Mouse (Mus musculus): ENCODE measurements at regions not wholly inside any gene's neighbourhood (a gene's known extent, or its start where the extent isn't known, plus 50 kb on each side); places are given as distances from the start of the nearest gene placed in this dataset.
"Not testable (repeated sequence)": the region's sequence is repeated elsewhere in the genome, so short reads cannot be mapped to it uniquely, and the experiment has no call there.

DNA sequence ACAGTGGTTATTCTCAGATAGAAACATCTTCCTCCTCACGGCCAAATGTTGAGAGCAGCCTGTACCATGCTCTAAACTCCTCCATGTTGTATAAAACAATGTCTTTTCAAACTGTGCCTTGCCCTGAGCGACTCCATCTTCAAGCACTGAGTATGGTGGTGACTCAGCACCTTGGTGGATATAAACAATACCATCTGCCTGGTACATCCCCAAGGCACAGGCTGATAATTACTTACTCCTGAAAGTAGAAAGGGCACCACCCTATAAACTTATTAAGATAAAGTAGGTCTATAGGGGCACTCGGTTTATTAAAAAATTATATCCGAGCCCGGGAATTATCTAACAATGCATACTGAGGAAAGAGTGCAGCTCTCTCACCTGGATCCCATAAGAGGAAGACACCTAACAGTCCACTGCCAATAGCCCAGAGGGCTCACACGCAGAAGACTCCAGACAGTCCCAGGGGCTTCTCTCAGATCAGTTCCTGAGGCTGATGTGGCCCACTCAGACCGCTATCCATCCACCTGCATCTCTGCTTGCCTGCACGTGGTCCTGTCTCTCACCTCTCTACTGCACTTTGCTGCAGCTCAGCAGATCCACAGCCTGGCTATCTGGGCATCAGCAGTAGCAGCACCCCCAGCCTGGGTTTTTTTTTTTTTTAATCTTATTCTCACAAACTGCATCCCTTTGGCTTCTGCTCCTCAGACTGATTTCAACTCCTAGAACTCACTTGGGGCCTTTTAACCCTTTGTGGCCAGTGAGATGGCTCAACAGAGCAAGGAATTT lies 109.7 kb upstream of the Dlg1 start:
- DNase-seq (ENCODE audit: low spot score): no peak

DNA sequence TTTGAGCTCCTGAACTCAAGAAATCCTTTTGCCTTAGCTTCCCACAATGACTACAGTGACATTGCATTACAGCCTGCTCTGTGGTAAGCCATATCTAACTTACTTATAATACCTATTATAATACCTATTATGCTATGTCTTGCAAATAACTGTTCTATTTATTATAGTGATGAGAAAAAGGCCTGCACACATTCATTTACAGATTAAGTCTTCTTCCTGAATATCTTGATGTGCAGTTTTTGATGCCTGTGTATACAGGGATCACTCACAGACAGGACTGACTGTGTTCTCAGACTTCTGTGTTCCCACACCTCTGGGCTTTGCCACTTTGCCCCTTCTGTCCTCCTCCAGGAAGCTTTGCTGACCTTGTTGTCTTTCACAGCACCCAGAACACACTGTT lies 102.8 kb upstream of the Dlg1 start:
- DNase-seq (ENCODE audit: low spot score): no peak

DNA sequence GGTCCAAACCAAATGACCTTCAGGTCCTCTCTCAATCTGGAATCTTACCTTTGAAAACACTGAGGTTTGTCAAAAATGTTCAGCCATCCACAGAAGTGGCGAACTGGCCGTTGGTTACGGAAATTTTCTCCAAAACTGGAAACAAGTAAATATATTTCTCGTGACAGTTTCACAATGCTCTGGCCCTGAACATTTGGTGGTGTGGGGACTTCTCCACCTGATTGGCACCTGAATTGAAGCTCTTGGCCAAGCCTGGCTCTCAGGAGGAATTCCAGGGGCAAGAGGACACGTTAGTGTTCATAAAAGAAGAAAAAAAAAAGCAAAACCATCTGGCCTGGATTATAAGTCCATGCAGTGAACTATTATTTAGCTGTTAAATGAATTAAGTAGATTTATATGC lies 98.3 kb upstream of the Dlg1 start:
- DNase-seq (ENCODE audit: low spot score): no peak

DNA sequence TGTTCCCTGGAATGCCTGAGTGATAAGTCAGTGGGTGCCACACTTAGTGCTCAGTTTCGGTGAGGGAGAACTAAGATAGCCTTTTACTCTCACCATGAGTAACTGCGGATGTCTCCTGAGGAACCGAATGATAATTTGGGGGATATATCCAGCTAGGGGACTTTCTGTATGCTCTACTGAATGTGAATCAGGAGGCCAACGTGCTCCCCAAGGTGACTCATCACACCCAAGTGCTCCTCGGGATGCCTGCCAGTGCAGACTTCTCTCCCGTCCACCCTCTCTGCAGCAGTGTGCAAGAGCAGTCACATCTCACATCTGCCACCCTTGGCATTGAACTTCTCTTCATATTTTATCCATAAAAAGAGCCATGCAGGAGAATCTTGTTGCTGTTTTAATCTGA lies 94.9 kb upstream of the Dlg1 start:
- DNase-seq (ENCODE audit: low spot score): no peak

DNA sequence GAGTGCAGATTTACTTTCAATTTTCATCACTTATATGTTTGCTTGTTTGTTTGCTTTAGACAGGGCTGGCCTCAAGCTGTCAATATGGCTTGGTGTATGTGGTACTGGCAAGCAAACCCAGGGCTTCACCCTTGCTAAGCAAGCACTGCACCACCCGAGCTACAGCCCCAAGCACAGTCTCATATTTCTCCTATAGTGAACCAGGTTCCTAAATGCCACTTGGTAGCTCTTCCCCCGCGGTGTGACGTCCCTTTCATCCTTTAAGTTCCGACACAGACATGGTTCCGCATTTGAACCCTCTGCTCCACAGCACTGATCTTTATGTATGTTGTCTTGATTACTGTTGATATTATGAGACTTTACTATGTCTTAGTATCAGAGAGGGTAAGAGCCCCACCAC lies 93.4 kb upstream of the Dlg1 start:
- DNase-seq (ENCODE audit: low spot score): no peak

DNA sequence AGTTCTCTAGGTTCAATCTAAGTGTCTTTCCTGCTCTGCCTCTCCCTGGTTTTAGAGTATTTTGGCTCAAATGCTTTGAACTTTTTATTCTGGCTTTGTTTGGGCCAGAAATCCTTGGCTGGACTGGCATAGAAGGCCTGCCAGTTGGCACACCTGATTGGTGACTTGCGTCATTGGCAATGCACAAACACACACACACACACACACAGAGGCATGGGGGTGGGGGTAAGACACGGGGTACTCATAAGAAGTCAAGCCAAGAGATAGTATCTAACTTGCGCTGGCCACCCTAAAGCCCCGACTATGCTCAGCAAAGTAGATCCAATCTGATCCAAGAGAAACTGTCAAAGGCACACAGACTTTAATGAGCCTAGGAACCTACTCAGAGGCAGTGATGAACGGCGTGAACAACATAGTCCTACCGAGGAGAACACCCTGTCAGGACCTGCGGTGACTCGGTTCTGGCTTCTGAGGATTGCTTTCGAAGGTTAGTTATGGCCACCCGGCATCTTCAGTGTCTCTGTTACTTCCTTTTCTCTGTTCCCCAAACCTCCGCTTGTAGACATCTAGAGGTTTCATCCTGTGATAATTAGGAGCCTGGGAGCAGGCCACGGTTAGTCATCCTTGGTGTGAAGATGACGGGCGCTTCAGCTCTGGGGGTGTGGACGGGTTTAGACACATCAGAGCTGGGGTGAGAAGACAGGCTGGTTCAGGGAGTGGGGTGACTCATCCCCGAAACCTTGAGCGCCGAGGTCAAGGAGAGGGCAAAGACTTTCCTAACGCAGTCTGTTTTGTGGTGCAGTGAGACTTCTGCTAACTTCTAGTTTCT lies 92.7 kb upstream of the Dlg1 start:
- no peak for DNase-seq (ENCODE audit: low spot score)

DNA sequence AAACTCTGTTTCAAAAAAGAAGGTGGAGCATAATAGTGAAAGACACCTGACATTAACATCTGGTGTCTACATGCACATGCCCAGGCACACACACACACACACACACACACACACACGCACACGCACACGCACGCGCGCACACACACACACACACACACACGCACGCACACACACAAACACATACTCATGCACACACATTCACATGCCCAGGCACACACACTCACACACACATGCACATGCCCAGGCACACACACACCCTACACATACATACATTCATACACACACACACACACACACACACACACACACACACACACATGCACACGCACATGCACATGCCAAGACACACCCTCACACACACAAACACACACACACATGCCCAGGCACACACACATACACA lies 89.4 kb upstream of the Dlg1 start:
- not testable (repeated sequence) for DNase-seq (ENCODE audit: low spot score)

DNA sequence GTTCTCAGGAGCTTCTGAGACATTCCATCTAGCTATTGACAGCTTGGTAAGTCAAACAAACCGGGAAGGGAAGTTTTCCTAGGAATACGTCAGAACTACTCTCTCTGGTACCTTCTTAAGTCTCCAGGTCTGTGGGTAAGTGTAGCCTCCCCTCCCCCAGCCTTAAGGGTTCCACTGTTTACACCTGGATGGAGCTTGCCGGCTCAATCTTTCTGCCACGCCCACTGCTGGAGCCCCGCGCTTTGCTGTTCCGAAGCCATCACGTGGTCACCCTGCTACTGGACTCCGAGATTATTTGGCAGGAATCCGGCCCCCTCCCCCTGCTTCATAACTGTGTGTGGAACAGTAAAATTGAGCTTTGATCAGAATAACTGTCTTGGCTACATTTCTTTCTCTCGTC lies 87.6 kb upstream of the Dlg1 start:
- not testable (repeated sequence) for DNase-seq (ENCODE audit: low spot score)

DNA sequence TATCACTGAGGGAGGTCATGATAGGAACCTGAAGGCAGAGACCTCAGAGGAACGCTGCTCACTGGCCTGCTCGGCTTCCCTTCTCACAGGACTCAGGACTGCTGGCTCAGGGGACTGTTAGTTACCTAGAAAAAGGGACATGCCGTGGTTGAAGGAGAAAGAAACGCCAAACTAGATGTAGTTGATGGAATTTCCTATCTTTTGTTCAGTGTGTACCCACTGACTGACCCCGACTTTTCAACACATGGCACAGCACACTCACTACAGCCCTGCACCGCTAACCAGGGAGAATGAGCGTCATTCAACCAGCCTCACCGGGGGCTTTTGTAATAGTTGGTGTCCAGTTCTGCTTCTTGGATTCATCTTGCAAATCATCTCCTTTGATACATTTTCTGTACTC lies 86.8 kb upstream of the Dlg1 start:
- DNase-seq (ENCODE audit: low spot score): no peak

DNA sequence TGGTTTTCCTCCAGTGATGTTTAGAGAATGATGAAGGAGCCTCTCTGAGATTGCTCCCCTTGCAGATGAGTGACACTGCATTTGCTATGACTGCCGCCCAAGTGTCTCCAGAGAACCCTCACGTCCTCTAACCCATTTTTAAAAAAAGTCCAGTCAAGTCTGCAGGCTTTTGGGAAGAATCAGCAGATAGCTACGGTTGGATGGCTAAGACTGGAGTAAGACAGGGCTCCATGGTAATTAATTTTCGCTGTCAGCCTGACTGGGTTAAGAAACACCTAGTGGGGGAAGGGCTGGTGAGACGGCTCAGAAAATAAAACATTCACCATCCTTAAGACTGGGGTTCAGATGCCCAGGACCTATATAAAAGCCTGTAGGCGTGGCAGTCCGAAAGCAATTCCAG lies 85.9 kb upstream of the Dlg1 start:
- no peak for DNase-seq (ENCODE audit: low spot score)

DNA sequence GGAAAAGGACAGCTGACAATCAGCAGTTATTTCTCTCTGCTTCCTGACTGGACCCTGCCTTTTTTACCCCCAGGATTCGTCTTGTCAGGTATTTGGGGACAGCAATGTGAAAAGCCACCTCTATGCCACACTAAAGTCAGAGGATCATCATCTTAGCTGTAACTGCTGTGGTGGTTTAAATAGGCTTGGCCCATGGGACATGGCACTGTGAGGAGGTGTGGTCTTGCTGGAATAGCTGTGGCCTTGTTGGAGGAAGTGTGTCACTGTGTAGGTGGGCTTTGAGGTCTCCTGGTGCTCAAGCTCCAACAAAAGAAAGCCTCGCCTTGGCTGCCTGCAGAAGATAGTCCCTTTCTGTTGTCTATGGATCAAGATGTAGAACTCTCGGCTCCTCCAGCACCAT lies 83.9 kb upstream of the Dlg1 start:
- DNase-seq (ENCODE audit: low spot score): no peak

DNA sequence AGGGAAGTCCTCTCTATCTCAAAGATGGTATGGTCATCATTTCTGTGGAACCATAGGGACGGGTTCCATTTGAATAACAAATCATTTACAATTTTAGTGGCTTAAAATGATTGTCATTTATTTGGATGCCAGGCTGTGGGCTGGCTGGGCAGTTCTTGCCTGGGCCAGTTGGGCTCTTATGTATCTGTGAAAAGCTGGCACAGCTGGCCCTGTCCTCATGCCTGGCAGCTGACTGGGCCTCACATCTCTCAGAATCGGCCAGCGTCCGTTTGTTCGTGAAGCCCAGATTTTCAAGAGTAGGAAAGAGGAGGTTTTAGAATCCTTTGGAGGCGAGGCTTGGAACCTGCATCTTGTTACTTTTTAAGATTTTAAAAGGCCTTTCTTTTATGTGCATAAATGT lies 82.5 kb upstream of the Dlg1 start:
- DNase-seq (ENCODE audit: low spot score): no peak

DNA sequence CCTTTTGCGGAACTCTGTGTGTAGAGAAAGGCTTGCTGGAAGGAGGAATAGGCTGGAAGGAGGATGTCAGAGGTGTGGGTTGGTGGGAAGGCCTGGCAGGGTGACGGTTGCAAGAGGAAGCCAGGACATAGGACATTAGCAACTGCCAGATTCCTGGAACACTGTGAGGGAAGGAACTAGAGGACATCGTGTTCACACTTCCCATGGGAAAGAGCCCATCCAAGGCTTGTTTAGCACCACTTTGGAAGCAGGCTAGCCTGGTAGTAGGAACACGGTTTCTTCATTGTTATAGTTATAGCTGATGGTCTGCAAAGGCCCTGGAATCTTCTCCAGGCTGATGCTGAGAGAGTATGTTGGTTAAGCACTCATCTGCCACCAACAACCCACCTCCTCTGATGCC lies 80.4 kb upstream of the Dlg1 start:
- no peak for DNase-seq (ENCODE audit: low spot score)

DNA sequence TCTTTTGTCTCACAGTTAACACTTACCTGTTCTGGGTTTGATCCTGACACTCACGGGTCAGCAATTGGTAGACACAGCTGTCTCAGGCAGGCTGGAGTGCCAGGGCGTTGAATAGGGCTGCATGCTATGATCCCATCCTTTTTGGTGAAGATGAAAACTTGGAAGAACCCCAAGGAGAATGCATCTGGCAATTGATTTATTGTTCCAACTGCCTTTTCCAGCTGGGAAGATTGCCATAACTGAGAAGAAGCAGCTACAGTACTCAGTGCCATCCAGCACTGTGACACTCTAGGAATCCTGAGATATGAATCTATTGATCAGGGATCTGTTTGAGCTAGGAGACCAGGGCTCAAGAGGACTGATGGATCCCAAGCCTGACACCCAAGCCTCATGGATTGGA lies 79.6 kb upstream of the Dlg1 start:
- no peak for DNase-seq (ENCODE audit: low spot score)

DNA sequence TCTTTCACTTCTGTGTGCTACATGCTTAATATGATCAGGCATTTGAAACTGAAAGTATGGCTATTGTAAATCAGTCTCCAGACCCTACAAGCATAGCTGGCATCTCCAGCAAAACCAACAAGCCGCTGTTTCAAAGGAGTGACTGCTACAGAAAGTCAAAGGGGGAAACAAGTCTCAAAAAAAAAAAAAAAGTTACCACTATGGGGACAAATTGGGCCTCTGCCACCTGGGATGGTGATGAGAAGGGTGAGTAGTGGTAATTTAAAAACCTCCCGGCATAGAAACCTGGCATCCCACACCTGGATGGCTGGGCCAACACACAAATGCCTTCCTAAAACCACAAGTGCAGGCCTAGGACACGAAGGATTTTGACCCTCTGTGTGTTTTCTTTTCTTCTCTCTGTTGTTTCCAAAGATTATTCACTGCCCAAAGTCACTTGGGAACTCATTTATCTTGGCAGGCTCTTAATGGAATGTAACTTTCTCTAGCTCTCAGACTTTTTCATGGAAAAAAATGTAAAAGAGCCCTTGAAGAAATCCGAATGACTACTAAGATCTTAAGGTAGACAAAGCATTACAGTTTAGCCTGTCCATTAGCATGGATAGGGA lies 78.9 kb upstream of the Dlg1 start:
- DNase-seq (ENCODE audit: low spot score): no peak

DNA sequence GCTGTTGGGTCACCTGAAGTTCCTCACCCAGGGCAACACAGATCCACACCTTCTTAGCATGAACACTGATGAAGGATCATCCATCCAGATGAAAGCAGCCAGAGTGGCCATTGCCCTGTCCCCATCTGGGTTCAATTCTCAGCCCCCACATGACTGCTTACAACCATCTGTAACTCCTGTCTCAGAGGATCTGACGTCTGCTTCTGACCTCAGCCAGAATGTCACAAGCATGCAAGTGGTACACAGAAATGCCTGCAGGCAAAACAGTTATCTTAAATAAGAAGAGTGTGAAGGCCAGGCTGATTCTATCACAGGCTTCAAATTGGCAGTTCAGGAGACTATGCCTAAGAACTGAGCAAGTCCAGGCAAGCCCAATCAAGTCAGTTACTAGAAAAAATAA lies 76.2 kb upstream of the Dlg1 start:
- DNase-seq (ENCODE audit: low spot score): no peak

DNA sequence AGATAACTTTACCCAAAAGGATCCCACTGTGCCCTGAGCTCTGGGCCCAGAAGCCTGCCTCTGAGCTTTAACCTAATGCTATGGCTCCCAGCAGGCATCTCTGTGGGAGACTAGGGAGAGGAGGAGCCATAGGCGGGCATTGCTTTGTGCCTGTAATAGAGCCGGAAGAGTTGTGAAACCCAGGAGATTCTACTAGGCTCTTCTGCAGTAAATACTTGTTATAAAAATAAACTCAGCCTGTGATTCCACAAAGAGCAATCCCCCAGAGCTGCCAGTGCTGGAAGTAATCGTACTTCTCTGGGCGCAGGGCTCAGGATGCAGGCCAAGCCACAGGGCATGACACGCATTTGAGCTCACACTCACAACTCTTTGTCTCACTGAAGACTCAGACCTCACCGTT lies 73.7 kb upstream of the Dlg1 start:
- no peak for DNase-seq (ENCODE audit: low spot score)

DNA sequence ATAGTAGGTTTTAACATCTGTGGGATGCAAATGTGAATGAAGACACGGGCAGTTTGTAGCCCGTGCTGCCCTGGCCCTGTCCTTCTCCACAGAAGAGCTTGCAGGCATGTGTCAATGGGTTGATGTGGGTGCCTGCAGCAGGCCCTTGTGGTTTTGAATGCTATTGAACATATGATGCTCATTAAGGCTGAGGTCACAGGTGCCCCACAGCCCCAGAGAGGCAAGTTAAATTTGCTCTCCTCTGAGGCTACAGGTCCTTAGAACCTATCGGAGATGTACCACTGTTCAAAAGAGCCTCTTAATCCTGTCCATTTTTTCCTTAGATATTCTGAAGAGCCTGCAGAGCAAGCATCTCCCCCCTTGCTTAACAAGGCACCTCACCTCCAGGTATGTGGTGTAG lies 71.7 kb upstream of the Dlg1 start:
- DNase-seq (ENCODE audit: low spot score): no peak

DNA sequence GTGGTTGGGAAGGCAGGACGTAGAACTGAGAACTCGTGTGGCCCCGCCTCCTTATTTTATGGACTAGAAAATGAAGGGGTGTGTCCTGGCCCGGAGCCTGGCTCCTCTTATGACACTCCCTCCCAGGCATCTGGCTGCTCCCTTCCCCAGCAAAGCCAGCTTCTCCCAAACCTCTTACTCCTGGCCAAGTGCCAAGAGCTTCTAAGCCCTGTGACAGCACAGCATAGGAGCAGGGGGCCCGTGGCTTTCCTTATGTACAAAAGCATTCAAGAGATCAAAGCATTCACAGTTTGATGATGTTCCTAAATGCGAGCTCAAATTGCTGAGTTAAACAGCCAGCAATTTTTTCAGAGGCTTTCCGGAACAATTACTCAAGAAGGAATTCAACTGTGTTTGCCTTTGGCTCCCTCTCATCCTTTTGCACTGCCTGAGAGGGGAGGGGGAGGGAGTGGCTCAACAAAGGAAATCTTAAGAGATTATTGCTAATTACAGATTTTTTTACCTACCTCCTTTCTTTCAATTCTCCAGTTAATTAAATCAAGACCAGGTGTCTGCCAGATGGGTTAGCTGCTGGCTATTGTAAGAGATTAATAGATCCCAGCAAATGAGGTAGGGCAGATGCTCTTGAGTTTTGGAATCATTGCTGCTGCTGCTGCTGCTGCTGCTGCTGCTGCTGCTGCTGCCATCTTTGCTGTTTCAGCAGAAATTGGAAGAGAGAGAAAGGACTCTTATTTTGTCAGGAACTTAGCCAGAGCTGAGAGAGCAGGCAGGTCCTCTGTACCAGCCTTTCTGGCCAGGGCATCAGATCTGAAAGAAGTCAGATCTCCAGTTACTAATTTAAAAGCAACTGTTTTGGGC lies 71.0 kb upstream of the Dlg1 start:
- DNase-seq (ENCODE audit: low spot score): peak; percentile 21

DNA sequence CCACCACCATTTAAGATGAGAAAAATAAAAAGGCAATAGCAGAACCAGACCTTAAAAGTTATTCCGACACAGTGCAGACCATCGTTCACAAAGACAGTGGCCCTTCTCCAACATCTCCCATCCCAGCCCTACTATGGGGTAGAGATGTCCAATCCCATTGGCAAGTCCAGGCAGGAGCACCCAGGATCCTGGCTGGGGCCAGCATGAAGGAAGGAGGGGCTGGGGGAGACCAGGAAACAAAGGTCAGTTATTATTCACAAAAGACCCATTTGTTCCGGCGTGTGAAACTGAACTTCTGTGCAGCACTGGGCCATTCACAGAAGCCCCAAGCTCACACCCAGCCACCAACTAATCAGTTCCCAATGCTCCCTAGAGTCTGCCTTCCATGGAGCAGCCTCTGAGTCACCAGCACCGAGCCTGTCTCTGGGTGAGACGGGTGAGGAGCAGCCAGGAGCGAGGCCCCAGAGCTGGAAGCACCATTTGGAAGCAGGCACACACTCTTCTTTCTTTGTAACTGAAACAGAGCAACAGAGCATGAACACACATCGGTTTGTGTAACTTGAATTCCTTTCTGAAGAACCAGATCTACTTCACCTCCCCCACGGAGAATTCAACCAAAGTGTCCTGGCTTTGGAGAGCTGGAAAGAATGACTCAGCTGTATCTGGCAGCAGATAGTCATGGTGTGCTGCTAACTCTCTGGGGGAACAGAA lies 70.1 kb upstream of the Dlg1 start:
- DNase-seq (ENCODE audit: low spot score): no peak

DNA sequence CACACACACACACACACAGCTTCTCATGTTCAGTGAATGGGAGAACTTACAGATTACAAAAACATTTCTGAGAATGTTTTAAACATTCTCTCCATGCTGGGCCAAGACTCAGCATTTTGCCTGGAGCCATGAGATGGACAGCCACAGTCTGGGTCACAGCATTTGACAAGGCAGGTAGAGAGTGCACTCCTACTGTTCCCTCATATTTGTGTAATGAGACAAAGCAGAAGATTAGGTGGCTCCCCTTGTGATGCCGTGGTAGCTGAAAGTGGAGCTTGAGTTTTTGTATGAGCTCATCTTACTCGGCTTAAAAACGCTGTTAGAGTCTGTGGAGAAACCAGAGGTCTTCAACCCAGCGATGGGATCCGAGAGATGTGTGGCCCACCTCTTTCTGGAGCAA lies 65.3 kb upstream of the Dlg1 start:
- no peak for DNase-seq (ENCODE audit: low spot score)

Measured in spleen, adult 12 weeks (tissue).